Mouse (Mus musculus) limb, embryonic 14.5 days (tissue): ENCODE data around the gene Dot1l. TPM values are rescaled to one million over a fixed set of nuclear protein-coding genes. Genes with fewer than 3 reads are reported as not detected.

Source experiments
- ATAC-seq: fragments of 200-750 bp; cut with Nextera tagmentation; 2 replicates; pipeline ENCODE4 v1.8.0; 2017; ENCODE audit warnings: low read depth, moderate number of reproducible peaks, moderate TSS enrichment; ENCODE audit not compliant: low FRiP score
- DNase-seq: peaks from one replicate; pipeline ENCODE4 v3.0.0-alpha.2; 2015; ENCODE audit warnings: low spot score
- H3K27ac ChIP-seq: fragments of 300-500 bp; sonication (generic); replicated peaks from 2 replicates; pipeline ENCODE4 v1.5.1; 2014; ENCODE audit warnings: low read depth, mild to moderate bottlenecking, low read length, moderate library complexity, mixed read lengths
- H3K27me3 ChIP-seq: fragments of 300-500 bp; sonication (generic); 2 replicates; pipeline ENCODE4 v1.6.1; 2014; ENCODE audit warnings: low read length, mixed read lengths; ENCODE audit not compliant: control insufficient read depth, insufficient read depth
- H3K36me3 ChIP-seq: fragments of 300-500 bp; sonication (generic); 2 replicates; pipeline ENCODE4 v1.6.1; 2014; ENCODE audit warnings: mild to moderate bottlenecking, low read length, moderate library complexity, mixed read lengths; ENCODE audit not compliant: control insufficient read depth, insufficient read depth
- H3K4me1 ChIP-seq: fragments of 300-500 bp; sonication (generic); 2 replicates; pipeline ENCODE4 v1.6.1; 2014; ENCODE audit warnings: antibody characterized with exemption, low read length, mixed read lengths; ENCODE audit not compliant: control insufficient read depth, insufficient read depth
- H3K4me2 ChIP-seq: fragments of 300-500 bp; sonication (generic); replicated peaks from 2 replicates; pipeline ENCODE4 v1.6.1; 2014; ENCODE audit warnings: low read depth, mild to moderate bottlenecking, low read length, moderate library complexity; ENCODE audit not compliant: severe bottlenecking
- H3K4me3 ChIP-seq: fragments of 300-500 bp; sonication (generic); replicated peaks from 2 replicates; pipeline ENCODE4 v1.5.1; 2014; ENCODE audit warnings: low read length
- H3K9ac ChIP-seq: fragments of 300-500 bp; sonication (generic); 2 replicates; pipeline ENCODE4 v1.6.1; 2014; ENCODE audit warnings: mild to moderate bottlenecking, low read depth, low read length, moderate library complexity; ENCODE audit not compliant: severe bottlenecking
- H3K9me3 ChIP-seq: fragments of 300-500 bp; sonication (generic); 2 replicates; pipeline ENCODE4 v1.6.1; 2016; ENCODE audit warnings: low read length; ENCODE audit not compliant: control insufficient read depth
- POLR2A ChIP-seq: fragments of 200-500 bp; IDR thresholded peaks from 2 replicates; pipeline ENCODE4 v1.8.0; 2012; ENCODE audit warnings: inconsistent platforms, mild to moderate bottlenecking, moderate library complexity, borderline replicate concordance; ENCODE audit not compliant: insufficient read depth, insufficient read length; ENCODE audit errors: extremely low read depth
- WGBS: fragments of 180-500 bp; shearing (Covaris S2); extraction: QIAGEN DNeasy Blood & Tissue Kit; methylation state at CpG from one replicate; pipeline ENCODE4 v1.1.7; 2014; 5-methylcytosine and 5-hydroxymethylcytosine counted together
- polyA plus RNA-seq, 2 experiments: library from polyadenylated mRNA; depleted of rRNA in 1 of 2; stranded (reverse) in 1 of 2; unstranded in 1 of 2; fragments of >200 nt; fragmentation: Nextera tagmentation in 1 of 2; extraction: Ambion mirVana in 1 of 2; gene quantifications; 2 replicates each; pipeline versions ENCODE4 v1.2.1 to v1.2.3; 2012 to 2014

Dot1l gene
- polyA plus RNA-seq, 2 experiments: 22.7 to 55.1 TPM

- TF ChIP-seq POLR2A: no peak
- peaks cover 15% of the 10 kb centered on the region for H3K4me1 ChIP-seq
- peak overlapping the region; percentile 13; the same call in 1 of the 2 replicates for H3K4me3 ChIP-seq
- ATAC-seq: peak; percentile 24
- H3K9me3 ChIP-seq: no peaks in the 10 kb centered on the region
- H3K4me2 ChIP-seq: peak overlapping the region; percentile 41
- peak; percentile 80 for DNase-seq
- H3K27ac ChIP-seq: no peak overlapping the region
- H3K36me3 ChIP-seq: no peaks in the 10 kb centered on the region
- H3K27me3 ChIP-seq: no peaks in the 10 kb centered on the region
- 3% methylated on average over 6 of the region's 6 CpGs for WGBS
- H3K9ac ChIP-seq: no peak overlapping the region
Observed at GRCm38 (mm10) chr10:80752079-80752625, 2.9 kb upstream of the Dot1l start.

GRCm38 (mm10) chr10:80755291-80756015, 447 bp downstream of the Dot1l start:
- ATAC-seq: peak; percentile 20
- Histone ChIP-seq H3K36me3 (no peaks in the 10 kb centered on the region), H3K27me3 (no peaks in the 10 kb centered on the region), H3K4me2 (peak overlapping the region; percentile 96), H3K27ac (peak overlapping the region; percentile 72), H3K9me3 (no peaks in the 10 kb centered on the region), H3K9ac (peak overlapping the region; percentile 93), H3K4me3 (peak overlapping the region; percentile 97), H3K4me1 (peaks cover 25% of the 10 kb centered on the region)
- under 1% methylated on average over 56 of the region's 75 CpGs for WGBS
- no peak for TF ChIP-seq POLR2A
- DNase-seq: no peak

- Histone ChIP-seq H3K27me3 (no peaks in the 10 kb centered on the region), H3K4me2 (peak overlapping the region; percentile 96), H3K27ac (no peak overlapping the region), H3K9ac (peak overlapping the region; percentile 93), H3K36me3 (no peaks in the 10 kb centered on the region), H3K9me3 (no peaks in the 10 kb centered on the region), H3K4me3 (peak overlapping the region; percentile 97), H3K4me1 (peaks cover 25% of the 10 kb centered on the region)
- WGBS: 38% methylated on average over 3 of the region's 3 CpGs
- DNase-seq: no peak
- no peak for TF ChIP-seq POLR2A
- no peak for ATAC-seq
Observed at GRCm38 (mm10) chr10:80756099-80756498, 1.1 kb downstream of the Dot1l start.

- no peak for DNase-seq
- peaks cover 25% of the 10 kb centered on the region for H3K4me1 ChIP-seq
- 51% methylated on average over 2 of the region's 2 CpGs for WGBS
Observed at GRCm38 (mm10) chr10:80756509-80756908, 1.5 kb downstream of the Dot1l start.

GRCm38 (mm10) chr10:80756967-80757366, 2.0 kb downstream of the Dot1l start:
- H3K27me3 ChIP-seq: no peaks in the 10 kb centered on the region
- H3K4me1 ChIP-seq: peaks cover 25% of the 10 kb centered on the region
- no peak for ATAC-seq
- H3K4me3 ChIP-seq: 0 out of 2 replicates have a peak overlapping the region, but pooled peaks have one; percentile 97
- no peak overlapping the region for H3K27ac ChIP-seq
- H3K36me3 ChIP-seq: no peaks in the 10 kb centered on the region
- 0 out of 2 replicates have a peak overlapping the region, but pooled peaks have one; percentile 93 for H3K9ac ChIP-seq
- H3K9me3 ChIP-seq: no peaks in the 10 kb centered on the region
- TF ChIP-seq POLR2A: no peak
- no peak for DNase-seq
- 71% methylated on average over 4 of the region's 4 CpGs for WGBS
- peak overlapping the region; percentile 96 for H3K4me2 ChIP-seq

More at GRCm38 (mm10) chr10:80756509-80756908, 1.5 kb downstream of the Dot1l start:
- peak overlapping the region; percentile 97 for H3K4me3 ChIP-seq
- H3K36me3 ChIP-seq: no peaks in the 10 kb centered on the region
- no peaks in the 10 kb centered on the region for H3K27me3 ChIP-seq
- ATAC-seq: no peak
- TF ChIP-seq POLR2A: no peak
- peak overlapping the region; percentile 93; the same call in 1 of the 2 replicates for H3K9ac ChIP-seq
- H3K27ac ChIP-seq: no peak overlapping the region
- H3K9me3 ChIP-seq: no peaks in the 10 kb centered on the region
- H3K4me2 ChIP-seq: peak overlapping the region; percentile 96
